Mouse (Mus musculus): ENCODE data around the gene Gsdma.
"Not testable (repeated sequence)": the region's sequence is repeated elsewhere in the genome, so short reads cannot be mapped to it uniquely, and the experiment has no call there.

Gene Gsdma

DNA sequence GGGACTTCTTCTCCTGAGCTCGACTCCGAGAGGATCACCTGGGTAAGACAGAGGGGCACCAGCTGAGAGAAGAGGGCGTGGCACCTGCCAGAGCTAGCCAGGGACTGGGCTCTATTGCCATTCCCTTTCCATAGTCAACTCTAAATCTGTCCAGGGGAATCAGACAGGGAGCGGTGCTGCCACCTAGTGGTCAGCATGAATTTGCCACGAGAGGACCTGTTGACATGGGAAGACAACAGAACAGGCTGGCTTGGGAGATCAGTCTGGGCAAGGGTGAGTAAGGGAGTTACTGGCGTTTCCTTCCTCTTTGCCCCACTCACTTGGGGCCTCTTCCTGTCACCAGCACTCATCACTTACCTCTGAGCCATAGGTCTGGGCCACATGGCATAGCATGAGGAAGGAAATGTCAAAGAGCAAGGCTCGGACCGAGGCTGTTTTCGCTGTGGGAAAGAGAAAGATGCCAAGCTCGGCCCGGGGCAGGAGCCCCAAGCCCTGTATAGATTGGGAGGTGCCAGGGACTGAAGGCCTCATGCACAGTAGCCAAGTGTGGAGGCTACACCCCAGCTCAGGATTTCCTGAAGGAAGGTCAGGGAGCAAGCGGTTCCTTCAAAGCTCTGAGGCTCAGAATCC, 46.4 kb downstream of the Gsdma start:
- DNase-seq, result peak; percentile 82

DNA sequence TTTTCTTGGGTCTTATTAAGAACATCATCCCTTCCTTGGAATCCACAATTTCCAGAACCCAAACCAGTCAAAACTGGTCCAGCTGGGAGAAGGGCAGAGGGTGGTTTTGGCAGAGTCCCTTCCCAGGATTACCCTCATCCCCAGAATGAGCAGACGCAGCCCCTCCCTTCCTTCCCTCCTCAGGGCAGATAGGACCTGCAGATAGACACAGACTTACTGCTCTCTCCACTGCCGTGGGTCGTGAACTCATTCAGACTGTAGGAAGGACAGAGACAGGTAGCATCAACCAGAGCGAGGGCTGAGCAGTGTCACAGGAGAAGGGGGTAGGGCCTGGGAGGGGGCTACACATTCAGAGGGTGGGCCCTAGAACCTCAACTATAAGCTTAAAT, 46.9 kb downstream of the Gsdma start:
- DNase-seq, result no peak

DNA sequence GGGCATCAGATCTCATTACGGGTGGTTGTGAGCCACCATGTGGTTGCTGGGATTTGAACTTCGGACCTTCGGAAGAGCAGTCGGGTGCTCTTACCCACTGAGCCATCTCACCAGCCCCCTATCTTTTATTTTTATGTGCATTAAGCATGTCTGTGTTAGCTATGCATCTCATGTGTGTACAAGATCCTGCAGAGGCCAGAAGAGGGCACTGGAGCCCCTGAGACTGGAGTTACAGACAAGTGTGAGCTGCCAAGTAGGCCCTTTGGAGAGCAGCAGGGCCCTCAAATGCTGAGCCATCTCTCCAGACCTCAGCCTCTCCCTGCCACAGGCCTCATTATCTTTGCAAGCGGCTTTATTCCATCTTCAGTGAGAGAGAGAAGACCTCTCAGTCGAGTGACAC, 47.9 kb downstream of the Gsdma start:
- DNase-seq, result not testable (repeated sequence)

DNA sequence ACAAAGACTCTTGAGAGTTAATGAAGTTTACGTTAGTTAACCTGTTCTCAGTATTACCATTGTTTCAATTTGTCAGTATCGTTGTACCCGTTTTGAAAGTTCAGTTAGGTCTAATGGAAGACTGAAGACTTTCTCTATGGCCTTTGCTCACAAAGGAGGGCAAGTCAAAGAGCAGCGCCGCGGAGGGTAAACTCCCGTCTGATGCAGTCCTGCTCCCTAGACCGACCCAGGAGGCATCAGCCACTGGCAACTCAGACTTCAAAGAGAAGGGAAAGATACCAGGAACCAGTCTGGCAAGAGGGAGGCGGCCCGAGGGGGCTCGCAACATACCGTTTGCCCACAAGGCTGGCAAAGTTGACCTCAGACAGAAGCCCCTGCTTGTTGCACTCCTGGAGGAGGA, 49.6 kb downstream of the Gsdma start:
- no peak for DNase-seq

DNA sequence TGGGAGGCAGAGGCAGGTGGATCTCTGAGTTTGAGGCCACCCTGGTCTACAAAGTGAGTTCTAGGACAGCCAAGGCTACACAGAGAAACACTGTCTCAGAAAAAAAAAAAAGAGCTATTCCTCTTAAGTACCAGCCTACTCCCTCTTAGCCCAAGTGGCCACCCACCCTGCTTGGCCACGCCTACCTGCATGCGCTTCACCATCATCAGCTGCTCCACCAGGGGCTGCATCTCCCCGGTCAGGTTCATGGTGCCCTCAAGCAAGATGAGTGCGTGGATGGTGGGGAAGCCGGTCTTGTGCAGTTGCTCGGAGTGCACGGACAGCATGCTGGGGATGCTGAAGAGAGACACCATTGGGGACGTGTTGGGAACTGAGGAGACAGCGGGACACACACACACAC, 51.8 kb downstream of the Gsdma start:
- DNase-seq, result no peak

DNA sequence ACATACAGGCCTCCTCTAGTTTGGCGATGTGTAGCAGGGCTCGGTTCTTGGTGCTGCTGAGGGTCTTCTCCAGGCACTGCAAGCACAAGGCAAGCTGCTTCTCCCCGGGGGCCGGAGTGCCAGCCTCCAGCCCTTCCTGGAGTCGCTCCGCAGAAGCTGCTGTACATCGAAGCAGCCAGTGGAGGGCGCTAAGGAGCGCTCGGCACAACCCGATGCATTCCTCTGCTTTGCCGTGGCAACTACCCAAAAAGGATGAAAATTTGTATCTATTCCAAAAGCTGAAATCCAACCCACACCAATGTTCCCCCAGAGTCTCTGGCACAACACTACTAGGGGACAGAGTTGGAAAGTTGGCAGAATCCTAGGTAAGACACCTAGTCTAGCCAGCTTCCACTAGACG, 53.8 kb downstream of the Gsdma start:
- DNase-seq, result peak; percentile 89

DNA sequence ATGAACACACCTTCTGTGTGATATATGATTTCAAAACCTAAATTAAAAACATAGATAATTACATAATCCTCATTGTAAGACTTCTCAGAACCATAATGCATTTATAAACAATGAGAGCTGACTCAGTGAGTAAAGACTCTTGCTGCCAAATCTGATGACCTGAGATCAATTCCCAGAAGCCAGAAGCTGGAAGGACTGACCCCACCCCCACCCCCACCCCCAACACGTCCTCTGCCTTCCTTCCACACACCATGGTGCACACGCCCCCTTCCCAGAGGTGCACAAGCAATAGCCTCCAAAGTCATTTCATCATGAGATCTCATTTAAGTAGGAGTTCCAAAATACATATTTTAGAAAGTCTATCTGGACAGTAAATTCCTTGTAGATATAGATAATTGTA, 56.6 kb downstream of the Gsdma start:
- no peak for DNase-seq

DNA sequence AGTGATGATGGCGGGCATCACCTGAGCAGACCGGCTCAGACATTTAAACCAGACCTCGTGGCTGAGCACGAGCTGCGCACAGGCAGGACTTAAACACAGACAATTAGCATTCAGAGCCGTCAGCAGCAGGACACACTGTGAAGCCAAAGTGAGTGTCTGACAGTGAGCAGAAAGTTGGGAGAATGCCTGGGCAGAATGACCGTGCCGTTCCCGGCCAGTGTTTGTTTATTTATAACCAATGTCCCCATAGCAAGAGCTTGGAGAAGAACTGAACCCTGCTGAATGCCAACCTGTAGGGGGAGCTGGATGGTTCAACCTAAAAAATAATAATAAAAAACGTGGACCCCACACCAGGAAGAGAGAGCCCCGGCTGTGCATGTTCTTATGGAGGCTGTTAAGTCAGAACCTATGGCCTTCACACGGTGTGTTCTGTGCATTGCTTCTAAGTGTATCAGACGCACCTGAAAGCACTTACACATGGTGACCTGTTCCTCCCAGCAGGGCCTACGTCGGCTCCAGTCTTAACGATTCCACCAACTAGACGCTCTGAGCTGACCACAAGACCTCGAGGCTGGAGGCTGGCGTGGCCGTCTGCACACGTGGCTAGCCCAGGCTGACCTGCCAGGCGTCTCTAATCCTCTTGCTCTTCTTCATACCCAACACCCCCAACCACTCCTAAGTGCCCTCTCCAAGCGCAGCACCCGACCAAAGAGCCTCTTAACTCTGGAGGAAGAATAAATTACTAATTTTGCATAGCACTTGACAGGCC, 57.5 kb downstream of the Gsdma start:
- peak; percentile 80 for DNase-seq

DNA sequence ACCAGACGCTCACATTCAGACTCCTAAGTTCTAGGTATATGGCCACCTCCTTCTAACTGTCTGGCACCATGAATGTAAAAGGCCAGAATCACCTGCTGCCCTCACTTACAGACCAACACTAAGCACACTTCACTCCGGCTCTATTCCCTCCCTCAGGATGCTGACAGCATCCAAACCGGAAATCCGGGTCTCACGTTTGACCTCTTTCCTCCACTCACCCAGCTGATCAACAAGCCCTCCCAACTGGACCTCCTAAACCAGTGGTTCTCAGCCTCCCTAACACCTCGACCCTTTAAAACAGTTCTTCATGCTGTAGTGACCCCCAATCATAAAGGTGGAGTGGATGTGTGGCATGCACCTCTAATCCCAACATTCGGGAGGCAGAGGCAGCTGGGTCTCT, 58.9 kb downstream of the Gsdma start:
- DNase-seq, result no peak

DNA sequence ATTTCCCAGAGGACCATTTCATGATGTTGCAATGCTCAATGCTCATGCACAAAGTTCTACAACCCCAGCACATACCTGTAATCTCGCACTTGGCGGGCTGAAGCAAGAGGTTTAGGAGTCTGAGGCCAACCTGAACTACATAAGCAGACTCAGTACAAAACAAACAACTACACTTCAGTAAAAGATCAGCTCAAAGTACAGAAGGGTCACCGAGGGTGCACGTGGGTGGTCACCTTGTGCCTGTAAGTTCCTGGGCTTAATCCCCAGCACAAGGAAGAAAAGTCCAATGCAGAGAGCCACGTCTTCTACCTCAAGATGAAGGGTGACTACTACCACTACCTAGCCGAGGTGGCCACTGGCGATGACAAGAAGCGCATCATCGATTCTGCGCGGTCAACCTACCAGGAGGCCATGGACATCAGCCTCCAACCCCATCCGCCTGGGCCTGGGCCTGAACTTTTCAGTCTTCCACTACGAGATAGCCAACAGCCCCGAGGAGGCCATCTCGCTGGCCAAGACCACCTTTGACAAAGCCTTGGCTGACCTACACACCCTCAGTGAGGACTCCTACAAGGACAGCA, 61.9 kb downstream of the Gsdma start:
- no peak for DNase-seq

All from cerebellum, adult 9-10 months (tissue).